Comparison of ENCODE assay signal across 8 mouse cellular contexts in the genomic region with DNA sequence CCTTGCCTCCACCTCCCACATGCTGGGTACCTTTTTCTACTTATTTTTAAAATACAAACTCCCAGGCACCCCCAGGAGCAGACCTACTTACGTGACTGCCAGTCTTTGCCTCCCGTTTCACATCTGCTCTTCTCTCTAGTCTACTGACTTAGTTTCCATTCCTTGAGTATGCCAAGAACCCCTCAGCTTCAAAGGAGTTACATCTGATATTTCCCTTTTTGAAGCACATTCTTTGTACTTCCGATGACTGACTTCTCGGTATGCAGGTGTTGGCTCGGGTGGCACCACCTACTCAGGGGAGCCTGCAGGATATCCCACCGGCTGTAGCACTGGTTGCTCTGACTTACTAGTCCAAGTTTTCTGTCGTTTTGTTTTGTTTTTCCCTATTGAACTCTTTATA. TPM values are rescaled to one million over a fixed set of nuclear protein-coding genes. Genes with fewer than 3 reads are reported as not detected.
DNase-seq lines count a peak whose midpoint lies in the region; ATAC-seq and TF ChIP-seq lines count a peak whose summit lies in the region.

No protein-coding gene starts in this region.

- WGBS in hindbrain, embryonic 12.5 days, result 38% methylated on average over 7 of the region's 7 CpGs
- 50% methylated on average over 7 of the region's 7 CpGs for WGBS in midbrain, embryonic 11.5 days

- no peaks in the 10 kb centered on the region for H3K9me3 ChIP-seq in G1E (replicated peaks)
- H3K9me3 ChIP-seq in hindbrain, embryonic 12.5 days (replicated peaks), result no peaks in the 10 kb centered on the region
- H3K9me3 ChIP-seq in midbrain, embryonic 11.5 days (ENCODE audit: control insufficient read depth, low read length), result no peaks in the 10 kb centered on the region

- H3K9ac ChIP-seq in hindbrain, embryonic 12.5 days, result no peak overlapping the region
- H3K9ac ChIP-seq in midbrain, embryonic 11.5 days (ENCODE audit: low read length), result no peak overlapping the region

- H3K27me3 ChIP-seq in G1E (ENCODE audit: insufficient read depth, low read length), result 0 out of 2 replicates have a peak, but pooled peaks cover 6% of the 10 kb centered on the region
- no peaks in the 10 kb centered on the region for H3K27me3 ChIP-seq in hindbrain, embryonic 12.5 days
- H3K27me3 ChIP-seq in midbrain, embryonic 11.5 days (ENCODE audit: control insufficient read depth, insufficient read depth, low read length), result no peaks in the 10 kb centered on the region

- peaks cover 32% of the 10 kb centered on the region for H3K4me1 ChIP-seq in G1E (ENCODE audit: insufficient read depth, low read depth, low read length)
- peaks cover 13% of the 10 kb centered on the region for H3K4me1 ChIP-seq in hindbrain, embryonic 12.5 days
- no peaks in the 10 kb centered on the region; the same call in 1 of the 2 replicates for H3K4me1 ChIP-seq in midbrain, embryonic 11.5 days (ENCODE audit: control insufficient read depth, insufficient read depth, low read length)

- peak overlapping the region; percentile 95 for H3K4me3 ChIP-seq in gastrocnemius, adult 2 months
- peak overlapping the region; percentile 75 for H3K4me3 ChIP-seq in G1E (ENCODE audit: low read depth, low read length)
- H3K4me3 ChIP-seq in hindbrain, embryonic 12.5 days, result peak overlapping the region; percentile 70
- peak overlapping the region; percentile 55; the same call in 1 of the 2 replicates for H3K4me3 ChIP-seq in midbrain, embryonic 11.5 days (ENCODE audit: low read depth, low read length)

- peak overlapping the region; percentile 98 for H3K27ac ChIP-seq in gastrocnemius, adult 2 months
- no peak overlapping the region for H3K27ac ChIP-seq in hindbrain, embryonic 12.5 days
- no peak overlapping the region for H3K27ac ChIP-seq in midbrain, embryonic 11.5 days (ENCODE audit: low read depth, low read length)

- no peak for DNase-seq in gastrocnemius, adult 2 months
- DNase-seq in gastrocnemius, postnatal 36 days, result no peak
- DNase-seq in G1E (ENCODE audit: low spot score), result no peak
- DNase-seq in midbrain, embryonic 11.5 days (ENCODE audit: low spot score, missing footprints), result no peak
- no peak for DNase-seq in adrenal gland, postnatal 25 days
- DNase-seq in cerebellum, adult 8-10 months, result no peak
- DNase-seq in spleen, postnatal 4 days (ENCODE audit: low spot score in 2 of 2), result no peak

- intact Hi-C loops in gastrocnemius, adult 2 months (cut with DNase I), result no loop called here
- intact Hi-C loops in gastrocnemius, postnatal 36 days (cut with DNase I), result loop anchor here (5.0 kb wide), 1 partner anchor 52 kb away; a partner anchor contains a TSS

- TF ChIP-seq CTCF in gastrocnemius, adult 2 months (IDR thresholded peaks at IDR 0.05), result no peak
- no peak for TF ChIP-seq CTCF in G1E (IDR thresholded peaks at IDR 0.05; ENCODE audit: low read depth, low read length)

- ATAC-seq in G1E (ENCODE audit: extremely low read depth, insufficient number of reproducible peaks, low FRiP score, poor library complexity, severe bottlenecking), result no peak
- no peak for ATAC-seq in hindbrain, embryonic 12.5 days (ENCODE audit: low FRiP score)
- no peak for ATAC-seq in midbrain, embryonic 11.5 days (ENCODE audit: low FRiP score)

- peaks cover 18% of the 10 kb centered on the region for H3K36me3 ChIP-seq in G1E (replicated peaks)
- H3K36me3 ChIP-seq in hindbrain, embryonic 12.5 days, result no peaks in the 10 kb centered on the region
- H3K36me3 ChIP-seq in midbrain, embryonic 11.5 days (ENCODE audit: control insufficient read depth, insufficient read depth, low read length), result no peaks in the 10 kb centered on the region

- H3K4me2 ChIP-seq in hindbrain, embryonic 12.5 days (replicated peaks), result peak overlapping the region; percentile 67
- peak overlapping the region; percentile 52 for H3K4me2 ChIP-seq in midbrain, embryonic 11.5 days

RNA-seq across cellular contexts. Expression of a gene that starts 0.6 kb away (rescaled TPM):
- 10 to 100 TPM; 10.1 to 15.8 TPM for total RNA-seq in gastrocnemius, adult 2 months (2021)
- 10 to 100 TPM; 10.8 to 11.8 TPM for total RNA-seq in gastrocnemius, postnatal 36 days (2021)
- total RNA-seq in G1E (2014; fragmentation: Nextera tagmentation) (20.7 and 22.6 TPM in 2 replicates), G1E (2017) (35.7 and 41.5 TPM in 2 replicates)
- 5.4 and 6.2 TPM in 2 replicates for polyA plus RNA-seq in G1E (2012)
- 14.1 and 14.3 TPM in 2 replicates for polyA plus RNA-seq in hindbrain, embryonic 12.5 days (2016; fragmentation: Nextera tagmentation; extraction: Ambion mirVana)
- polyA plus RNA-seq in midbrain, embryonic 11.5 days (2014; fragmentation: Nextera tagmentation; extraction: Ambion mirVana), result 12.3 and 14.1 TPM in 2 replicates
- 32.7 and 34.3 TPM in 2 replicates for total RNA-seq in adrenal gland, postnatal 25 days (2021)

RNA-seq across cellular contexts. Expression of a gene that starts 8.9 kb away (rescaled TPM):
- total RNA-seq in gastrocnemius, adult 2 months (2021), result 1 to 10 TPM; 2.6 to 3.5 TPM
- total RNA-seq in gastrocnemius, postnatal 36 days (2021), result 1 to 10 TPM; 2.2 to 2.3 TPM
- total RNA-seq in G1E (2014; fragmentation: Nextera tagmentation) (5.4 and 7.4 TPM in 2 replicates), G1E (2017) (0.93 TPM in 2 replicates)
- polyA plus RNA-seq in G1E (2012), result 10.2 and 11.1 TPM in 2 replicates
- polyA plus RNA-seq in hindbrain, embryonic 12.5 days (2016; fragmentation: Nextera tagmentation; extraction: Ambion mirVana), result 1.1 and 1.3 TPM in 2 replicates
- polyA plus RNA-seq in midbrain, embryonic 11.5 days (2014; fragmentation: Nextera tagmentation; extraction: Ambion mirVana), result 0.92 and 1.2 TPM in 2 replicates
- total RNA-seq in adrenal gland, postnatal 25 days (2021), result 3.3 and 3.6 TPM in 2 replicates

RNA-seq across cellular contexts. Expression of a gene that starts 9.1 kb away (rescaled TPM):
- not detected for total RNA-seq in gastrocnemius, adult 2 months (2021)
- not detected for total RNA-seq in gastrocnemius, postnatal 36 days (2021)
- not detected in 2 replicates for total RNA-seq in G1E (2014; fragmentation: Nextera tagmentation)
- total RNA-seq in G1E (2017), result 0.52 TPM in 1 of 2 replicates, not detected in the other
- 1.5 and 1.7 TPM in 2 replicates for polyA plus RNA-seq in G1E (2012)
- polyA plus RNA-seq in hindbrain, embryonic 12.5 days (2016; fragmentation: Nextera tagmentation; extraction: Ambion mirVana), result not detected in 2 replicates
- 0.60 and 1.1 TPM in 2 replicates for polyA plus RNA-seq in midbrain, embryonic 11.5 days (2014; fragmentation: Nextera tagmentation; extraction: Ambion mirVana)
- 1.2 TPM in 1 of 2 replicates, not detected in the other for total RNA-seq in adrenal gland, postnatal 25 days (2021)

RNA-seq across cellular contexts. Expression of a gene that starts 34.5 kb away (rescaled TPM):
- total RNA-seq in gastrocnemius, adult 2 months (2021), result under 1 TPM; 0.28 to 0.64 TPM
- under 1 TPM; 0.48 to 0.69 TPM for total RNA-seq in gastrocnemius, postnatal 36 days (2021)
- total RNA-seq in G1E (2014; fragmentation: Nextera tagmentation), result 31.9 and 32.5 TPM in 2 replicates
- 13.9 and 15.6 TPM in 2 replicates for total RNA-seq in G1E (2017)
- 93.1 and 94.6 TPM in 2 replicates for polyA plus RNA-seq in G1E (2012)
- polyA plus RNA-seq in hindbrain, embryonic 12.5 days (2016; fragmentation: Nextera tagmentation; extraction: Ambion mirVana), result 25.0 and 30.7 TPM in 2 replicates
- 14.5 and 15.3 TPM in 2 replicates for polyA plus RNA-seq in midbrain, embryonic 11.5 days (2014; fragmentation: Nextera tagmentation; extraction: Ambion mirVana)
- 11.2 and 13.2 TPM in 2 replicates for total RNA-seq in adrenal gland, postnatal 25 days (2021)

RNA-seq across cellular contexts. Expression of a gene that starts 45.5 kb away (rescaled TPM):
- total RNA-seq in gastrocnemius, adult 2 months (2021), result under 1 TPM; 0.33 to 0.36 TPM
- total RNA-seq in gastrocnemius, postnatal 36 days (2021), result under 1 TPM; 0.27 to 0.28 TPM
- total RNA-seq in G1E (2014; fragmentation: Nextera tagmentation) (13.0 and 13.2 TPM in 2 replicates), G1E (2017) (6.8 and 7.6 TPM in 2 replicates)
- polyA plus RNA-seq in G1E (2012), result 9.8 and 11.6 TPM in 2 replicates
- polyA plus RNA-seq in hindbrain, embryonic 12.5 days (2016; fragmentation: Nextera tagmentation; extraction: Ambion mirVana), result 11.6 and 12.3 TPM in 2 replicates
- polyA plus RNA-seq in midbrain, embryonic 11.5 days (2014; fragmentation: Nextera tagmentation; extraction: Ambion mirVana), result 6.1 and 6.9 TPM in 2 replicates
- total RNA-seq in adrenal gland, postnatal 25 days (2021), result 2.0 and 2.1 TPM in 2 replicates
